Mouse (Mus musculus): ENCODE measurements at regions not wholly inside any gene's neighbourhood (a gene's known extent, or its start where the extent isn't known, plus 50 kb on each side); places are given as distances from the start of the nearest gene placed in this dataset.

GRCm38 (mm10) chr4:150712856-150713255 is 60.9 kb upstream of the Slc45a1 start:
- no peak overlapping the region for H3K4me2 ChIP-seq (replicated peaks)
- 42% methylated on average over 10 of the region's 10 CpGs for WGBS
- H3K27me3 ChIP-seq, result no peaks in the 10 kb centered on the region
- H3K36me3 ChIP-seq, result no peaks in the 10 kb centered on the region
- H3K27ac ChIP-seq, result no peak overlapping the region
- peaks cover 21% of the 10 kb centered on the region for H3K4me1 ChIP-seq
- no peak for ATAC-seq (ENCODE audit: low FRiP score, low read depth)
- no peak overlapping the region for H3K9ac ChIP-seq
- no peaks in the 10 kb centered on the region for H3K9me3 ChIP-seq
- no peak overlapping the region for H3K4me3 ChIP-seq

- no peaks in the 10 kb centered on the region for H3K27me3 ChIP-seq
- H3K9ac ChIP-seq, result no peak overlapping the region
- H3K27ac ChIP-seq, result no peak overlapping the region
- WGBS, result 93% methylated on average over 6 of the region's 6 CpGs
- peaks cover 30% of the 10 kb centered on the region for H3K4me1 ChIP-seq
- H3K4me2 ChIP-seq (replicated peaks), result no peak overlapping the region
- no peaks in the 10 kb centered on the region for H3K36me3 ChIP-seq
- ATAC-seq (ENCODE audit: low FRiP score, low read depth), result no peak
- H3K9me3 ChIP-seq, result no peaks in the 10 kb centered on the region
- H3K4me3 ChIP-seq, result no peak overlapping the region
Measured at GRCm38 (mm10) chr4:150711646-150712045, 59.7 kb upstream of the Slc45a1 start.

GRCm38 (mm10) chr4:150709391-150710130 is 57.6 kb upstream of the Slc45a1 start:
- Histone ChIP-seq H3K27ac (no peak overlapping the region), H3K4me3 (no peak overlapping the region), H3K9ac (no peak overlapping the region; the same call in 1 of the 2 replicates), H3K27me3 (no peaks in the 10 kb centered on the region), H3K4me1 (peaks cover 30% of the 10 kb centered on the region), H3K4me2 (replicated peaks) (no peak overlapping the region), H3K9me3 (no peaks in the 10 kb centered on the region), H3K36me3 (no peaks in the 10 kb centered on the region)
- 44% methylated on average over 11 of the region's 11 CpGs for whole genome bisulfite sequencing
- no peak for ATAC-seq (ENCODE audit: low FRiP score, low read depth)

GRCm38 (mm10) chr4:150708572-150708984 is 56.6 kb upstream of the Slc45a1 start:
- no peak for ATAC-seq (ENCODE audit: low FRiP score, low read depth)
- WGBS, result 75% methylated on average over 4 of the region's 4 CpGs
- H3K9me3 ChIP-seq, result peaks cover 6% of the 10 kb centered on the region; the same call in 1 of the 2 replicates

GRCm38 (mm10) chr4:150707725-150708571 is 56.0 kb upstream of the Slc45a1 start:
- no peak for ATAC-seq (ENCODE audit: low FRiP score, low read depth)
- no peak overlapping the region for H3K27ac ChIP-seq
- H3K36me3 ChIP-seq, result no peaks in the 10 kb centered on the region
- peaks cover 6% of the 10 kb centered on the region; the same call in 1 of the 2 replicates for H3K9me3 ChIP-seq
- no peak overlapping the region for H3K4me2 ChIP-seq (replicated peaks)
- H3K9ac ChIP-seq, result no peak overlapping the region
- WGBS, result 68% methylated on average over 20 of the region's 20 CpGs
- H3K4me1 ChIP-seq, result peaks cover 23% of the 10 kb centered on the region
- no peak overlapping the region for H3K4me3 ChIP-seq
- no peaks in the 10 kb centered on the region for H3K27me3 ChIP-seq

More at GRCm38 (mm10) chr4:150708572-150708984, 56.6 kb upstream of the Slc45a1 start:
- Histone ChIP-seq H3K4me1 (peaks cover 29% of the 10 kb centered on the region), H3K9ac (no peak overlapping the region), H3K27me3 (no peaks in the 10 kb centered on the region), H3K36me3 (no peaks in the 10 kb centered on the region), H3K27ac (no peak overlapping the region), H3K4me3 (no peak overlapping the region), H3K4me2 (replicated peaks) (no peak overlapping the region)

- Histone ChIP-seq H3K4me1 (peaks cover 19% of the 10 kb centered on the region), H3K9ac (no peak overlapping the region), H3K36me3 (no peaks in the 10 kb centered on the region), H3K9me3 (peaks cover 6% of the 10 kb centered on the region; the same call in 1 of the 2 replicates), H3K27ac (no peak overlapping the region; the same call in 1 of the 2 replicates), H3K4me3 (no peak overlapping the region), H3K4me2 (replicated peaks) (no peak overlapping the region), H3K27me3 (no peaks in the 10 kb centered on the region)
- ATAC-seq (ENCODE audit: low FRiP score, low read depth), result no peak
- WGBS, result 73% methylated on average over 19 of the region's 19 CpGs
Measured at GRCm38 (mm10) chr4:150706793-150707724, 55.1 kb upstream of the Slc45a1 start.

- H3K4me2 ChIP-seq (replicated peaks), result no peak overlapping the region
- peaks cover 6% of the 10 kb centered on the region; the same call in 1 of the 2 replicates for H3K9me3 ChIP-seq
- H3K27me3 ChIP-seq, result no peaks in the 10 kb centered on the region
- no peak overlapping the region for H3K27ac ChIP-seq
- H3K4me3 ChIP-seq, result no peak overlapping the region
- no peaks in the 10 kb centered on the region for H3K36me3 ChIP-seq
- peaks cover 19% of the 10 kb centered on the region for H3K4me1 ChIP-seq
- no peak overlapping the region for H3K9ac ChIP-seq
- ATAC-seq (ENCODE audit: low FRiP score, low read depth), result no peak
- 90% methylated on average over 7 of the region's 7 CpGs for WGBS
Measured at GRCm38 (mm10) chr4:150706291-150706690, 54.3 kb upstream of the Slc45a1 start.

- Histone ChIP-seq H3K27ac (no peak overlapping the region), H3K4me2 (replicated peaks) (no peak overlapping the region), H3K9ac (no peak overlapping the region), H3K4me3 (no peak overlapping the region), H3K9me3 (peaks cover 6% of the 10 kb centered on the region; the same call in 1 of the 2 replicates), H3K36me3 (no peaks in the 10 kb centered on the region), H3K27me3 (no peaks in the 10 kb centered on the region), H3K4me1 (peaks cover 10% of the 10 kb centered on the region)
- WGBS, result 84% methylated on average over 5 of the region's 5 CpGs
- no peak for ATAC-seq (ENCODE audit: low FRiP score, low read depth)
Measured at GRCm38 (mm10) chr4:150703266-150703665, 51.3 kb upstream of the Slc45a1 start.
